8 mouse cellular contexts compared by ENCODE assay signal in the genomic region with DNA sequence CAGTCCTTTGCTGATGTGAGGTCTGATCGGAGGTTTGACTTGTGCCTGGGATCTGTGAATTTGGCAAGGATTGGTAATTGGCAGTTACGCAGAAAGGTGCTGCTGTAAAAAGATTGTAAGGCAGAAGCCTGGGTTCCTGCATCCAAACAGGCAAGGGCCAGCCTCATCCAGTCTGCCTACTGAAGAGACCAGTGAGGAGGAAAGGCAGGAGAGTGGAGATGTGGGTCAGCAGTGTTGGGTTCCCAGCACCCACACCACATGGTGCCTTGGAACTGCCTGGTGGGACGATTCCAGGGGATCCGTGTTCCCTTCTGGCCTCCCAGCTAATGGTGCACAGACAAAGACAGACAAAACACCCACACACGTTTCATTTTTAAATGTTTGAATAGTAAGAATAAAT. TPM values are rescaled to one million over a fixed set of nuclear protein-coding genes. Genes with fewer than 3 reads are reported as not detected.
DNase-seq lines count a peak whose midpoint lies in the region; ATAC-seq and TF ChIP-seq lines count a peak whose summit lies in the region.

No protein-coding gene starts in this region.

- peak; percentile 26 for DNase-seq in layer of hippocampus, adult 11-12 months (ENCODE audit: low spot score)
- no peak for DNase-seq in layer of hippocampus, adult 9-10 months (ENCODE audit: low spot score)
- DNase-seq in cerebellum, adult 2 months = peak; percentile 27 to 28
- DNase-seq in heart, postnatal 0 days (ENCODE audit: low spot score) = no peak
- DNase-seq in liver, embryonic 14.5 days (ENCODE audit: low read depth in 3 of 3, low spot score in 3 of 3) = no peak
- DNase-seq in adrenal gland, postnatal 4 days (ENCODE audit: low spot score in 2 of 2) = no peak
- no peak for DNase-seq in embryo, embryonic 11 days
- no peak for DNase-seq in urinary bladder, adult 18-20 months (ENCODE audit: low spot score in 2 of 2)

- no peak for TF ChIP-seq EP300 in heart, postnatal 0 days (IDR thresholded peaks at IDR 0.05; ENCODE audit: low read depth)
- TF ChIP-seq EP300 in liver, embryonic 14.5 days (IDR thresholded peaks at IDR 0.05; ENCODE audit: low read depth) = no peak

- H3K4me1 ChIP-seq in cerebellum, adult 2 months (ENCODE audit: control insufficient read depth, insufficient read depth, low read length) = peaks cover 7% of the 10 kb centered on the region
- 0 out of 2 replicates have a peak, but pooled peaks cover 5% of the 10 kb centered on the region for H3K4me1 ChIP-seq in heart, postnatal 0 days (ENCODE audit: control insufficient read depth, insufficient read depth)
- H3K4me1 ChIP-seq in liver, embryonic 14.5 days (replicated peaks; ENCODE audit: control insufficient read depth in 2 of 2, insufficient read depth in 2 of 2, low read length in 1 of 2) = peaks cover 0 to 7% of the 10 kb centered on the region in 2 experiments; a peak in 2 of 4 replicates

- H3K4me2 ChIP-seq in heart, postnatal 0 days (ENCODE audit: low read depth, low read length) = peak overlapping the region; percentile 68
- peak overlapping the region; percentile 87 for H3K4me2 ChIP-seq in liver, embryonic 14.5 days (ENCODE audit: low read depth)

- WGBS in cerebellum, adult 2 months = 8% methylated on average over 5 of the region's 5 CpGs
- WGBS in heart, postnatal 0 days = 60% methylated on average over 5 of the region's 5 CpGs
- 69% methylated on average over 5 of the region's 5 CpGs for WGBS in liver, embryonic 14.5 days (ENCODE audit: insufficient replicate concordance)

- ATAC-seq in heart, postnatal 0 days (ENCODE audit: insufficient read depth, low read depth) = no peak
- ATAC-seq in liver, embryonic 14.5 days (ENCODE audit: insufficient read depth) = no peak

- peaks cover 17% of the 10 kb centered on the region for H3K36me3 ChIP-seq in heart, postnatal 0 days (replicated peaks; ENCODE audit: control insufficient read depth, insufficient read depth, low read length)
- no peaks in the 10 kb centered on the region for H3K36me3 ChIP-seq in liver, embryonic 14.5 days (replicated peaks; ENCODE audit: control insufficient read depth, insufficient read depth, low read depth)

- H3K27me3 ChIP-seq in cerebellum, adult 2 months (ENCODE audit: control insufficient read depth, insufficient read depth, low read length) = no peaks in the 10 kb centered on the region
- no peaks in the 10 kb centered on the region for H3K27me3 ChIP-seq in heart, postnatal 0 days (ENCODE audit: control insufficient read depth, insufficient read depth, low read length)
- H3K27me3 ChIP-seq in liver, embryonic 14.5 days (ENCODE audit: control insufficient read depth, insufficient read depth, low read length) = no peaks in the 10 kb centered on the region

- TF ChIP-seq POLR2A in cerebellum, adult 2 months (IDR thresholded peaks at IDR 0.05; ENCODE audit: borderline replicate concordance, insufficient read depth, low read length) = no peak

- peak overlapping the region; percentile 61; the same call in 1 of the 2 replicates for H3K27ac ChIP-seq in cerebellum, adult 2 months (ENCODE audit: insufficient read depth, low read length)
- no peak overlapping the region for H3K27ac ChIP-seq in heart, postnatal 0 days (ENCODE audit: low read depth)
- H3K27ac ChIP-seq in liver, embryonic 14.5 days = no peak overlapping the region

- H3K4me3 ChIP-seq in cerebellum, adult 2 months (replicated peaks; ENCODE audit: insufficient read depth, low read depth, low read length) = peak overlapping the region; percentile 89
- peak overlapping the region; percentile 64 for H3K4me3 ChIP-seq in heart, postnatal 0 days (ENCODE audit: low read depth, low read length)
- peak overlapping the region; percentile 19 to 72; a peak in 3 of 4 replicates for H3K4me3 ChIP-seq in liver, embryonic 14.5 days (ENCODE audit: insufficient read depth in 1 of 2, low read depth in 2 of 2, low read length in 2 of 2)

- H3K9me3 ChIP-seq in heart, postnatal 0 days (replicated peaks; ENCODE audit: control insufficient read depth, low read length) = no peaks in the 10 kb centered on the region
- no peaks in the 10 kb centered on the region for H3K9me3 ChIP-seq in liver, embryonic 14.5 days (ENCODE audit: control insufficient read depth, low read length)

- no peak for TF ChIP-seq CTCF in cerebellum, adult 2 months (IDR thresholded peaks at IDR 0.05; ENCODE audit: borderline replicate concordance, insufficient read depth, low read depth, low read length)
- TF ChIP-seq CTCF in heart, postnatal 0 days (IDR thresholded peaks at IDR 0.05; ENCODE audit: low read depth) = no peak
- no peak for TF ChIP-seq CTCF in liver, embryonic 14.5 days (IDR thresholded peaks at IDR 0.05; ENCODE audit: low read depth)

- peak overlapping the region; percentile 60; the same call in 1 of the 2 replicates for H3K9ac ChIP-seq in heart, postnatal 0 days (replicated peaks; ENCODE audit: low read depth, low read length)
- H3K9ac ChIP-seq in liver, embryonic 14.5 days (replicated peaks) = no peak overlapping the region; the same call in 1 of the 2 replicates

RNA-seq across cellular contexts. Expression of a gene that starts 1.1 kb away (rescaled TPM):
- 11.6 and 13.2 TPM in 2 replicates for polyA plus RNA-seq in cerebellum, adult 2 months (2012; rRNA removed)
- total RNA-seq in heart, postnatal 0 days (2014; rRNA removed; ENCODE audit: low replicate concordance) = 3.6 and 7.9 TPM in 2 replicates
- 3.6 and 4.0 TPM in 2 replicates for polyA plus RNA-seq in heart, postnatal 0 days (2015; fragmentation: Nextera tagmentation; extraction: Ambion mirVana)
- 0.56 and 0.87 TPM in 2 replicates for polyA plus RNA-seq in liver, embryonic 14.5 days (2012; rRNA removed)
- 1.6 and 1.7 TPM in 2 replicates for polyA plus RNA-seq in liver, embryonic 14.5 days (2014; fragmentation: Nextera tagmentation; extraction: Ambion mirVana)
- total RNA-seq in adrenal gland, postnatal 4 days (2021) = 10 to 100 TPM; 17.6 to 18.9 TPM

RNA-seq across cellular contexts. Expression of a gene that starts 18.5 kb away (rescaled TPM):
- polyA plus RNA-seq in cerebellum, adult 2 months (2012; rRNA removed) = 10.3 and 10.9 TPM in 2 replicates
- 0.19 and 0.80 TPM in 2 replicates for total RNA-seq in heart, postnatal 0 days (2014; rRNA removed; ENCODE audit: low replicate concordance)
- 0.57 and 0.80 TPM in 2 replicates for polyA plus RNA-seq in heart, postnatal 0 days (2015; fragmentation: Nextera tagmentation; extraction: Ambion mirVana)
- polyA plus RNA-seq in liver, embryonic 14.5 days (2012; rRNA removed) = 0.18 and 0.33 TPM in 2 replicates
- polyA plus RNA-seq in liver, embryonic 14.5 days (2014; fragmentation: Nextera tagmentation; extraction: Ambion mirVana) = 0.15 and 0.25 TPM in 2 replicates
- total RNA-seq in adrenal gland, postnatal 4 days (2021) = 1 to 10 TPM; 3.4 TPM

RNA-seq across cellular contexts. Expression of a gene that starts 26.4 kb away (rescaled TPM):
- polyA plus RNA-seq in cerebellum, adult 2 months (2012; rRNA removed) = 0.05 and 0.10 TPM in 2 replicates
- not detected in 2 replicates for total RNA-seq in heart, postnatal 0 days (2014; rRNA removed; ENCODE audit: low replicate concordance)
- polyA plus RNA-seq in heart, postnatal 0 days (2015; fragmentation: Nextera tagmentation; extraction: Ambion mirVana) = not detected in 2 replicates
- 0.07 TPM in 1 of 2 replicates, not detected in the other for polyA plus RNA-seq in liver, embryonic 14.5 days (2012; rRNA removed)
- not detected in 2 replicates for polyA plus RNA-seq in liver, embryonic 14.5 days (2014; fragmentation: Nextera tagmentation; extraction: Ambion mirVana)
- under 1 TPM; 0.22 to 0.28 TPM for total RNA-seq in adrenal gland, postnatal 4 days (2021)

RNA-seq across cellular contexts. Expression of a gene that starts 36.3 kb away (rescaled TPM):
- polyA plus RNA-seq in cerebellum, adult 2 months (2012; rRNA removed) = 1.9 and 2.4 TPM in 2 replicates
- 0.15 and 2.3 TPM in 2 replicates for total RNA-seq in heart, postnatal 0 days (2014; rRNA removed; ENCODE audit: low replicate concordance)
- 0.37 and 1.4 TPM in 2 replicates for polyA plus RNA-seq in heart, postnatal 0 days (2015; fragmentation: Nextera tagmentation; extraction: Ambion mirVana)
- polyA plus RNA-seq in liver, embryonic 14.5 days (2012; rRNA removed) = 0.95 and 1.4 TPM in 2 replicates
- polyA plus RNA-seq in liver, embryonic 14.5 days (2014; fragmentation: Nextera tagmentation; extraction: Ambion mirVana) = 1.5 and 1.9 TPM in 2 replicates
- total RNA-seq in adrenal gland, postnatal 4 days (2021) = 1 to 10 TPM; 3.0 to 4.1 TPM

RNA-seq across cellular contexts. Expression of a gene that starts 54.0 kb away (rescaled TPM):
- polyA plus RNA-seq in cerebellum, adult 2 months (2012; rRNA removed) = 0.13 TPM in 1 of 2 replicates, not detected in the other
- not detected in 2 replicates for total RNA-seq in heart, postnatal 0 days (2014; rRNA removed; ENCODE audit: low replicate concordance)
- not detected in 2 replicates for polyA plus RNA-seq in heart, postnatal 0 days (2015; fragmentation: Nextera tagmentation; extraction: Ambion mirVana)
- not detected in 2 replicates for polyA plus RNA-seq in liver, embryonic 14.5 days (2012; rRNA removed)
- polyA plus RNA-seq in liver, embryonic 14.5 days (2014; fragmentation: Nextera tagmentation; extraction: Ambion mirVana) = 0.08 TPM in 1 of 2 replicates, not detected in the other
- under 1 TPM in 1 of 2 experiments, not detected in 1; 0.14 TPM for total RNA-seq in adrenal gland, postnatal 4 days (2021)

Comparison
In these comparisons a context has a peak if more than half of its experiments do, and no peak if none do; other contexts are left out.
1. DNase-seq: peak in layer of hippocampus, adult 11-12 months (single experiment) and cerebellum, adult 2 months (2 of 2); none in layer of hippocampus, adult 9-10 months (single experiment), heart, postnatal 0 days (single experiment), liver, embryonic 14.5 days (0 of 3), adrenal gland, postnatal 4 days (0 of 2), embryo, embryonic 11 days (single experiment) and urinary bladder, adult 18-20 months (0 of 2).
2. Peak in every context shown above with its lines, with median percentiles within 50 percentile points of each other: H3K4me3 ChIP-seq.